Mouse (Mus musculus) neural tube, embryonic 11.5 days (tissue): ENCODE measurements at regions not wholly inside any gene's neighbourhood (a gene's known extent, or its start where the extent isn't known, plus 50 kb on each side); places are given as distances from the start of the nearest gene placed in this dataset.
"Not testable (repeated sequence)": the region's sequence is repeated elsewhere in the genome, so short reads cannot be mapped to it uniquely, and the experiment has no call there.

Source experiments
- ATAC-seq: fragments of 200-750 bp; cut with Nextera tagmentation; 2 replicates; pipeline ENCODE4 v1.8.0; 2017; ENCODE audit warnings: moderate number of reproducible peaks, mild to moderate bottlenecking, moderate TSS enrichment, moderate library complexity; ENCODE audit not compliant: insufficient read depth, low FRiP score, low TSS enrichment
- DNase-seq: peaks from one replicate; pipeline ENCODE4 v3.0.0-alpha.2; 2015; ENCODE audit warnings: low spot score
- H3K27ac ChIP-seq: fragments of 300-500 bp; sonication (generic); 2 replicates; pipeline ENCODE4 v1.5.1; 2014; ENCODE audit warnings: low read depth, mild to moderate bottlenecking, low read length
- H3K27me3 ChIP-seq: fragments of 300-500 bp; sonication (generic); 2 replicates; pipeline ENCODE4 v1.6.1; 2014; ENCODE audit warnings: mild to moderate bottlenecking, low read length, mixed read lengths; ENCODE audit not compliant: control insufficient read depth, insufficient read depth
- H3K36me3 ChIP-seq: fragments of 300-500 bp; sonication (generic); 2 replicates; pipeline ENCODE4 v1.6.1; 2014; ENCODE audit warnings: mild to moderate bottlenecking, low read length, moderate library complexity, mixed read lengths; ENCODE audit not compliant: control insufficient read depth, insufficient read depth
- H3K4me1 ChIP-seq: fragments of 300-500 bp; sonication (generic); 2 replicates; pipeline ENCODE4 v1.6.1; 2014; ENCODE audit warnings: low read length, mixed read lengths; ENCODE audit not compliant: control insufficient read depth, insufficient read depth
- H3K4me2 ChIP-seq: fragments of 300-500 bp; sonication (generic); 2 replicates; pipeline ENCODE4 v1.6.1; 2014; ENCODE audit warnings: low read depth, mild to moderate bottlenecking, moderate library complexity
- H3K4me3 ChIP-seq: fragments of 300-500 bp; sonication (generic); 2 replicates; pipeline ENCODE4 v1.5.1; 2014; ENCODE audit warnings: low read depth, low read length
- H3K9ac ChIP-seq: fragments of 300-500 bp; sonication (generic); 2 replicates; pipeline ENCODE4 v1.6.1; 2014; ENCODE audit warnings: mild to moderate bottlenecking, low read length
- H3K9me3 ChIP-seq: fragments of 300-500 bp; sonication (generic); 2 replicates; pipeline ENCODE4 v1.6.1; 2016; ENCODE audit warnings: low read length; ENCODE audit not compliant: control insufficient read depth
- WGBS: fragments of 180-500 bp; shearing (Covaris S2); extraction: QIAGEN DNeasy Blood & Tissue Kit; methylation state at CpG from one replicate; pipeline ENCODE4 v1.1.7; 2014; 5-methylcytosine and 5-hydroxymethylcytosine counted together

DNA sequence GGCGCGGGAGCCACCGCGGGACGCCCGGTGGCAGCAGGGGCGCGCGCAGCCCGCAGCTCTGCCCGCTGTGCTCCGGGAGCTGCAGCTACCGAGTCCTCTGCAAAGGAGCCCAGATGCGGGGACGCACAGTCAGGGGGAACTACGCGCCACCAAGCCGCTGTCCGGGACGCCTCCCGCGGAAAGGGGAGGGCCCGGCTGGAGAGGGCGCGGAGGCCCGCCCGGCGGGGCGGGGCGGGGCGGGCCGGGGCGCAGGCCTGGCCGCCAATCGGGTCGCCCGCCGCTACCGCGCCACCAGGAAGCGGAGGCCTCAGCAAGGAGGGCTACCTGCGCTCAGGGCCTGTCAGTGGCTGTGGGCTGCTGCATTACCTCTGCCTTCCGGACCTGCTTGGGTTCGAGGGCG is 1156.9 kb downstream of the Gm10330 start:
- WGBS, result no CpG with 5 or more reads among the region's 45 CpGs
- not testable (repeated sequence) for H3K27me3 ChIP-seq

More for the DNA sequence above, 1156.9 kb downstream of the Gm10330 start:
- not testable (repeated sequence) for H3K4me2 ChIP-seq, H3K4me1 ChIP-seq, H3K4me3 ChIP-seq, H3K36me3 ChIP-seq, H3K9ac ChIP-seq, H3K27ac ChIP-seq, DNase-seq, H3K9me3 ChIP-seq
- ATAC-seq, result 0 out of 2 replicates have a peak, but pooled peaks have one; percentile 55
